Mouse (Mus musculus) G1E (cell line): ENCODE data around the gene Cntrob.

Source experiments
- CTCF ChIP-seq: IDR thresholded peaks from 2 replicates; pipeline ENCODE4 v1.5.1; 2012; ENCODE audit warnings: low read depth, low read length, inconsistent platforms, mixed read lengths
- GATA1 ChIP-seq: IDR thresholded peaks from 2 replicates; pipeline ENCODE4 v1.6.1; 2012; ENCODE audit warnings: borderline replicate concordance, low read length, inconsistent platforms, mixed read lengths
- POLR2AphosphoS5 ChIP-seq: IDR thresholded peaks from 2 replicates; pipeline ENCODE4 v1.6.1; 2012; ENCODE audit warnings: low read depth, low read length, inconsistent platforms; ENCODE audit not compliant: insufficient replicate concordance

DNA sequence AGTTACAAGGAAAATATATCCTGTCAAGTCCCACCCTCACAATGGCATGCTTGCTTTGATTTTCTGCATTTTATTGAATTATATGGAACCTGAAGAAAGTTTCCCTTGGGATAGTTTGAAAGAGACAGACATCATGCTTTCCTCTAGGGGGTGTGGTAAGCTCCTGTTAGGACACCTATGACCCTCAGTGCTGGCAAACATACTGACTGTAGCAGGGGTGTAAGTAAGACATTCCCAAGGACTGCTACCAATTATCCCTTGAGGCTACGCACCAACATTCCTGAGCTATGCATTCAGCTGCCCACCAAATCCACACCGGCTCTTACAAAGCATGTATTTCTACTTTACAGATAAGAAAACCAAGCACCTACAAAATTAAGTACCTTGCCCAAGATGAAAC lies 38.9 kb upstream of the Cntrob start:
- TF ChIP-seq GATA1 (no peak), CTCF (no peak), POLR2AphosphoS5 (no peak)
